Mouse (Mus musculus) duodenum, adult 2 months (tissue): Measurements from ENCODE around the gene Olfr1390. TPM values are rescaled to one million over a fixed set of nuclear protein-coding genes. Genes with fewer than 3 reads are reported as not detected.

Experiments used
- polyA plus RNA-seq: library from polyadenylated mRNA; depleted of rRNA; stranded (reverse); fragments of >200 nt; gene quantifications from 2 replicates; pipeline ENCODE4 v1.2.3, GENCODE M21; 2012; ENCODE audit warnings: low replicate concordance; rRNA removed

Olfr1390 gene
- polyA plus RNA-seq: not detected in 2 replicates

DNA sequence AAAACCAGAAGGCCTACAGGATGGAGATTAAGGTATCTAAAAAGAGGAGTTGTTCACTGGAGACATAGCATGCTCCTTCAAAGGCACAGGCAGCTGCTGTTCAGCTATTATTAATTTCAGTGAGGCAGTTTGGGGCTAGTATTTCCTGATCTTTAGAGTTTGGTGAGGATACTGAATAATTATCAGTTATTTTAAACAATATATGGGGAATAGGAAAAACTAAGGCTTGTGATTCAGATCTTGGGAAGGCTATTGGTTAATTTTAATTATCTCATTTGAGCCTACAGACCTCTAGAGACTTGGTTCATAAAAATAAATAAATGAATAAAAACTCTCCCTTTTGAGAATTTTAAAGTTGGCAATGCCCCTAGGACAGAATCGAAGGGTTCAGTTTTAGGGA lies at the start of gene Olfr1390:
Gene Olfr1390, plus strand, starts transcription at position 301 of the 400 bp plus-strand sequence.

DNA sequence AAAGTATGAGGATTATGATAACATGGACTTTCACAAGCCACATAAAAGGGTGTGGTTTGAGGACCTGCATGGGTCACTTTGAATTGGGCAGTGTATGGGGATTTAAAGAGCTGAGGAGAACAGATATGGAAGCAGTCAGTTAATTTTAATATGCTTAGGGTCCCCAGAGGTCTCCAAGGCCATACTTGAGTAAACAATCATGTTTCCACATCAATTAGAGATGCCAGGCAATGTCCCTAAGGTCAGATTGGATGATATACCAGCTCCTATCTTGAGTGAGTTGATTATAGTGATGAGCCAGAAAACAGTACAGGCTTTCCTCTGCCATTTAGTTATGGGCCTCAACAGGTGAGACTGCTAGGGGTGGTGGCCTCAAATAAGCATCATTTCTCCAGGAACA lies 30.5 kb upstream of the Olfr1390 start, which contains the start of gene Olfr10:
Gene Olfr10, plus strand, starts transcription at position 301 of the 400 bp plus-strand sequence.

GRCm38 (mm10) chr11:49322442-49322841 lies 12.5 kb upstream of the Olfr1390 start, which contains the start of gene Olfr1391:
Olfr1391 (plus strand) TSS chr11:49322742.

Other genes with a start within 250 kb of the Olfr1390 start
- gene Olfr1396, start 220.3 kb upstream of the Olfr1390 start, polyA plus RNA-seq: not detected in 2 replicates
- not detected in 2 replicates for gene Olfr1395, start 192.9 kb upstream of the Olfr1390 start, polyA plus RNA-seq
- gene Olfr1394, start 180.8 kb upstream of the Olfr1390 start, polyA plus RNA-seq: not detected in 2 replicates
- gene Btnl9, start 148.0 kb upstream of the Olfr1390 start, polyA plus RNA-seq: 1.8 and 1.9 TPM in 2 replicates
- 0.33 and 0.69 TPM in 2 replicates for gene Zfp62, start 131.9 kb upstream of the Olfr1390 start, polyA plus RNA-seq
- gene Mgat1, start 91.0 kb upstream of the Olfr1390 start, polyA plus RNA-seq: 123 and 188 TPM in 2 replicates
- 0.27 TPM in 1 of 2 replicates, not detected in the other for gene Olfr1393, start 56.9 kb upstream of the Olfr1390 start, polyA plus RNA-seq
- gene Olfr1392, start 49.9 kb upstream of the Olfr1390 start, polyA plus RNA-seq: 0.05 TPM in 1 of 2 replicates, not detected in the other
- not detected in 2 replicates for gene Olfr10, start 30.4 kb upstream of the Olfr1390 start, polyA plus RNA-seq
- not detected in 2 replicates for gene Olfr1391, start 12.4 kb upstream of the Olfr1390 start, polyA plus RNA-seq
- gene Olfr1389, start 87.9 kb downstream of the Olfr1390 start, polyA plus RNA-seq: not detected in 2 replicates
- not detected in 2 replicates for gene Olfr1388, start 101.4 kb downstream of the Olfr1390 start, polyA plus RNA-seq
- gene Olfr1387, start 120.2 kb downstream of the Olfr1390 start, polyA plus RNA-seq: not detected in 2 replicates
- not detected in 2 replicates for gene Olfr1386, start 129.9 kb downstream of the Olfr1390 start, polyA plus RNA-seq
- not detected in 2 replicates for gene Olfr1385, start 153.9 kb downstream of the Olfr1390 start, polyA plus RNA-seq
- gene Olfr1384, start 171.5 kb downstream of the Olfr1390 start, polyA plus RNA-seq: not detected in 2 replicates
- gene Olfr1383, start 184.5 kb downstream of the Olfr1390 start, polyA plus RNA-seq: not detected in 2 replicates
- gene Olfr1382, start 193.1 kb downstream of the Olfr1390 start, polyA plus RNA-seq: not detected in 2 replicates
- not detected in 2 replicates for gene Olfr1381, start 208.3 kb downstream of the Olfr1390 start, polyA plus RNA-seq
- gene Olfr1380, start 221.7 kb downstream of the Olfr1390 start, polyA plus RNA-seq: not detected in 2 replicates